Mouse (Mus musculus): Measurements from ENCODE around the gene Thbs1.

Thbs1 gene

GRCm38 (mm10) chr2:118111488-118112131 is at the start of gene Thbs1:
Gene Thbs1 (plus strand): TSS chr2:118111876.
- no peak for DNase-seq (ENCODE audit: low spot score)

DNA sequence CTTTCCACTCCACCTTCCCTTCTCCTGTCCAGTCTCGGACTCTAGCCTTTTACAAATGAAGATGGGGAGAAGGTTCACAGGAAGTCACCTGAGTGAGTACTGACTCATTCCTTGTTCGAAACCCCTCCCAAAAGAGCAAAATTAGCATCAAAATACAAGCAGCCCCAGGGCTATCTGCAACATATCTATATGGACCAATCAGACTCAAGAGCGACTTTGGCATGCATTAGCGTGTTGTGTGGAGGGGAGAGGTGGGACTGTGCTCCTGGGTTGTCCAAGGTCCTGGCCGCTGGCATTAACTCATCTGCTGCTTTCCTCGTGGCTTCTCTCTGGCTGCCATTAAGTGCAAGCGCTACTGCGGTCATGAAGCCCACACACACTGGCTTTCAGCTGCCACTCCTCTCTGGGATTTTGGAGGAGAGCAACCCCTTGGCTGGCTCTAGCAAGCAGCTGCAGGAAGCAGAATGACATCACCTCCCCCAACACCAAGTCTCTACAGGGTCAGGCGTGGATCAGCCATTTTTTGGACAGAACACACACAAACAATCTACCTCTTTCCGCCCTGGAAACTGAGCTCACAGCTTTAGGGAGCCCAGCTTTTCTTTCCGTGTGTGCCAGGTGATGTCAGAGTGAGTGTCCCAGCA is 47.4 kb upstream of the Thbs1 start:
- no peak for DNase-seq (ENCODE audit: low spot score)

- no peak for DNase-seq (ENCODE audit: low spot score)
Observed at GRCm38 (mm10) chr2:118066065-118066770, 45.5 kb upstream of the Thbs1 start.

DNA sequence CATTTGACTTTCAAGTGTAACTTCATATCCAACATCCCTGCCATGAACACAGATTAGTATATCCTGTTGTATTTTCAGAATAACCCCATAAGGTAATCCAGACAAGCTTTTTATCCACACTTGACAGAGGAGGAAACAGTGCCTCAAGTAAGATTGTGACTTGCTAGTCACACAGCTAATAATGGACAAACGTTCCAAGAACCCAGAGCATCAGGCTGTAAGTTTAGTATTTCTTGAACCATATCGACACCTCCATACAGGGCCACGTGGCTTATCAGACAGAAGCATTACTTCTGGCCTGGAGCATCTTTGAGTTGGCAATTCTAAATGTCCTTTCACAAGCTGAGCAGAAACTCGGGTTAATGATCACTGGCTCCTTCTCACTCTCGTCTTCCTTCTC is 41.7 kb upstream of the Thbs1 start:
- no peak for DNase-seq (ENCODE audit: low spot score)

DNA sequence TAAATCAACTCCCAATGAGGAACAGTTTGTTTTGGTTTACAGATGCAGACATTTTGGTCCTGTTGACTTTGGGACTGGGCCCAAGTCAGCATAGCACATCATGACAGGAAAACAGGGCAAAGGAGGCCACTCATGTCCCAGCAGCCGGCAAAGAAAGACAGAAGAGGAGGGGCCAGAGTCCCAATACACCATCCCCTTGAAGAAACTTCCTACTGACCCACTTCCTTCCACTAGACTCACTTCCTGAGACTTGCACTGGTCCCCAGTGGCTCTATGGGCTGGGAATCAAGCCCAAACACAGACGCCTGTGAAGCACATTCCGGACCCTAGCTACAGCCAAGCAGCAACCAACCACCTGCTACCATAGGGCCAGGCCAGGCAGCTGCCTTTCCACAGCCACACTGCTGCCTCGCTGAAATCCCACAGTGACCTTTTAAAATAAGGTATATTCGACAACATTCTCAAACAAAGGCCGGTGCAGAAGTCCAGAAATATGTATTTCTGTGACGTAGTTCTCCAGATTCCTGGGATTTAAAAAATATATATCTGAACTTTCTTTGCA is 38.8 kb upstream of the Thbs1 start:
- no peak for DNase-seq (ENCODE audit: low spot score)

- DNase-seq (ENCODE audit: low spot score): no peak
Observed at GRCm38 (mm10) chr2:118074030-118074429, 37.6 kb upstream of the Thbs1 start.

DNA sequence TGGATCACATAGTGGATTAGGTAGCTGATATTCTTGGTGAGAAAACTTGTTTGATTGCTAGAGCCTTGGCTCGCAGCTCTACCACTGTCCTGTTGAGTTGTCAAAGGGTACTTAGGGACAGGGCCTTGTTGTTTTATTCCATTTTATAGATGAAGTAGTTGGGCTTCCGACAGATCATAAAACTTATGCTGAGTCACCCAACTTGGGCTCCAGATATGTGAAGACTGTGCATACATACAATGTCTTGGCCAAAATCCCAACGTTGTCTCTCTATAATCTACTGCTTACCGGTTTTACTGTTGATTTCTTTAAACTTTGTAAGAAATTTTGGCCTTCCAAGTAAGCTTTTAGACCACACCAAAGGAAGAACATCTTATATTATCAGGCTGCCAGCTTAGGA is 36.5 kb upstream of the Thbs1 start:
- no peak for DNase-seq (ENCODE audit: low spot score)

DNA sequence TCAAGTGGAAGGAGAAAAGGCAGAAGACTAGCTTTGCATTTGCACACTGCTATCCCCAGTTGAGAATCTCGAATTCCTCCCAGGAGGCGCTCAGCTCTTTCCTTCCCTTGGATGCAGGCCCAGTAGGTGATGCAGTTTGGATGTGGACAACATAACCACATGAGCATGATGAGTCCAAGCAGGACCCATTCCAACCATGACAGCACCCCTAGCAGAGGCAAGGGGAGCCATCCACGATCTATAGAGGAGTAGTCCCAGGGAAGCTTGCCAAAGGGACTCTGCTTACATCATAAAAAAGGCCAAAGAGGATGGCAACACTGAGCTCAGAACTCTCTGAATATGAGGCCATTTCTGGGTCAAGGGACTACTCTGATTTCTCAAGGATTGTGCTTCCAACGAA is 32.5 kb upstream of the Thbs1 start:
- DNase-seq (ENCODE audit: low spot score): no peak

GRCm38 (mm10) chr2:118081581-118081980 is 30.1 kb upstream of the Thbs1 start:
- no peak for DNase-seq (ENCODE audit: low spot score)

DNA sequence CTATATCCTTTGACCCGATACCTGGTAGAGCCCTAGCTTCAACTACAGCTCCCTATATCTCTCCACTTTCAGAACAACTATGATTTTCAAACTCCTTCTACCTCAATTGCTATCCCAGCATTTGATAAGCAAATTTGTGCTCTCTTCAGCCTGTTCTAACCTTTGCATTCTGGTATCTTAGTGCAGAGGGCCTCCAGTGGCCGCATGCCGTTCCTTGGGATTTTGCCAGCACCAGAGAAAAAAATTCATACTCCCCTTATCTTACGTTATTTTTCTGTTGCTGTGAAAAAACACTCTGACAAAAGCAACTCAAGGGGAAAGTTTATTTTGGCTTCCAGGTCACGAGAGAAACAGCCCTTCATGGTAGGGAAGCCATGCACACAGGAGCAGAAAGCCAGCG is 28.0 kb upstream of the Thbs1 start:
- DNase-seq (ENCODE audit: low spot score): no peak

DNA sequence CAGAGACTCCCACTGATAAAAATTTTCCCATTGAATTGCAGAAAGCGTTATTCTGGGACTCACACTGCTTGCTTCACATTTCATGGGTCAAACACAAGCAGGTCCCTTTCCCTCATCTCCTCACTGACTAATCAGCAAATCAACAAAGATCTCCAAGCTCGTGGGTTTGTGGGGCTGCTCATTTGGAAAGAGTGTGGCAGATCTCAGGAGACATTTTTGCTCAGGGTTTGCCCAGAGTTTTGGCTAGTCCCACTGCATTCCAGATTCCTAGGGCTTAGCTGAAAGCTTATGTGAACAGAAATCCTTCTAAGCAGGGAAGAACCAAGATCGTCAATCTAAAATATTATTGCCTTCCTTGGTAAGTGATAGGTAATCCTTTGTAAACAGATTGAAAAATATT is 27.0 kb upstream of the Thbs1 start:
- no peak for DNase-seq (ENCODE audit: low spot score)

- DNase-seq (ENCODE audit: low spot score): no peak
Observed at GRCm38 (mm10) chr2:118085647-118086046, 26.0 kb upstream of the Thbs1 start.

DNA sequence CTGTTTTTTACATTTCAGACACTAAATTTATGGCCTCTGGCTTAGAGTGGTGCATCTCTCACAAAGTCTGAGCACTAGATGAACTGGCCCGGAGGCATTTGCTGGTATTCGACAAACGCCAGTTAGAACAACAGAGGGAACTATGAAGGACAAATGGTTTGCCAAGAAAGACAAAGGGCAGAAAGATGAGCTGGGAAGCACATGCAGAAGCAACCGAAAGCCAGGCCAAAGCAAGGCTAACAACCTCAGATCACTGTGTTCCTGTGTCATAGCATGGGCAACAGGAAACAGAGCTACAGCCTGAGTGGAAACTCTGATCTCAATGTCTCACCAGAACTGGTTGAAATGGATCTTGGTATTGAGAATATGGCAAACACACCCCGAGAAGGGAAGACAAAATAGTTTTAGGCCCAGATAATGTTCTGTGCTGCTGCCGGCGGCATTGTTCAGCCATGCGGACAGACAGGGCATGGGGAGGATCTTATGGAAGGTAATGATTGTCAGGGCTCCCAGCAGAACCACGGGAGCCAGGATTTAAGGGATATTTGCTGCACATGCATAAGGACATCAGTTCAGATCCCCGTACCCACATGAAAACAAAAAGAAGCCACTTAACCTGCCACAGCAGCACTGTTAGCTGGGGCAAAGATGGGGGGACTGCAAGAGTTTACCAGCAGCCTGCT is 24.5 kb upstream of the Thbs1 start:
- no peak for DNase-seq (ENCODE audit: low spot score)

DNA sequence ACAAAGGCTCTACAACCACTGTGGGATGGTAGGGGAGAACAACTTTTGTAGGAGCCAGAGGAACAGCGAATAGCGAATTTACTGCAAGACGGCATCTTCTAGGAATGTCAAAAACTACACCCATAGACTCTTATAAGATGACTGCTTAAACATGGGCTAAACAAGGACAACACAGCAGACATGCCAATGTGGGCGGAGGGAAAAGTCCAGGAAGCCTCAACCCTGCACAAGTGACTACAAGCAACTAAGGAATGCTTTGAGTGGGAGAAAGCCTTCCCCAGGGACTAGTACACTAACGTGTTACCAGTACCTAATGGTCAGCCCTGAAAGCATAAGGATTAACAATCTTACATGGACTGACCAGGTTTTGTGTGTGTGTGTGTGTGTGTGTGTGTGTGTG is 20.4 kb upstream of the Thbs1 start:
- DNase-seq (ENCODE audit: low spot score): no peak

- no peak for DNase-seq (ENCODE audit: low spot score)
Observed at GRCm38 (mm10) chr2:118099104-118099503, 12.6 kb upstream of the Thbs1 start.

DNA sequence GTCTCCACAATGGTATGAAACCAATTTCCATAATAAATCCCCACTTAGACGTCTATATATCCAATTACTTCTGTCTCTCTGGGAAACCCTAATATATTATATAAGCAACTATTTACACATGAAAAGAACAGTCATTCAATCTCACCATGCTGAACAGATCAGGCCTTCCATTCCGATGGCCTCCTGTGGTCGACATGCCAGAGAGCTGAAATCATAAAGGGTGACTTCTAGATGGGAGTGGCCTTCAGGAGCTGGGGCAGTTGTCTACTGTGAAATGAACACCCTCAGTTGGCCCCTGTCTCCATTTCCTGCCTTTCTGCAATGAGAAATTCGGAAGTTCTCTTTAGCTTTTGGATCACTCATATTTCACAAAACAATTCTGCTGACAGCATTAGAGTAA is 9.5 kb upstream of the Thbs1 start:
- DNase-seq (ENCODE audit: low spot score): no peak

DNA sequence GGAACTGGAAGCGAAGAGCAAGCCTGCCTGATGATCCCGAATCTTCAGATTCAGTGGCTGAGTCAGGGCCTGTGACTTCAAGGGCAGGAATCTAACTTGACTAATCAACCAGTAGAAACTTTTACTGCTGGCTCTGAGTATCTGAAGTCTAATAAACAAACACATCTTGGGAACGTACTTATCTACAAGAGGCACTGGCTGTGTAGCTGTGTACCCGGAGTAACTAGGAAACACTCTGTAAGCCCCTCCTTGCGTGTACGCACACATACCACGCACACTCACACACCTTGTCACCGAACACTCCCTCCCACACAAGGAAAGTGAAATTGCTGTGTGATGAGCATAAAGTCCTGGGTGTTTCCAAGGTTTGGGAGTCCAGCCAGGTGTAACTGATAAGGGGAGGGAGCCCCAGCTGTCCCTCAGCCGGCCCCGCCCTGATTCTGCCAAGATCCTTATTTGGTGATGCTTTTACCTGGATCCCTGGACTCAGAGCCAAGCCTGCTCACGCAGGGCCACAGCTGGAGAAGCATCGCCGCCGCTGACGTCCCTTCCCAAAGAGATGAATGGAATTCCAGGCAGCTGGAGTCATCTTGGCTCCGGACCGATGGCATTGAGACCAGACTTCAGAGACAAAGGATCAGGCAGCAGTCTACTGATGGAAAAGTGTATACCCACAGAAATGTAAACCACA is 1.3 kb upstream of the Thbs1 start:
- DNase-seq (ENCODE audit: low spot score): no peak

DNA sequence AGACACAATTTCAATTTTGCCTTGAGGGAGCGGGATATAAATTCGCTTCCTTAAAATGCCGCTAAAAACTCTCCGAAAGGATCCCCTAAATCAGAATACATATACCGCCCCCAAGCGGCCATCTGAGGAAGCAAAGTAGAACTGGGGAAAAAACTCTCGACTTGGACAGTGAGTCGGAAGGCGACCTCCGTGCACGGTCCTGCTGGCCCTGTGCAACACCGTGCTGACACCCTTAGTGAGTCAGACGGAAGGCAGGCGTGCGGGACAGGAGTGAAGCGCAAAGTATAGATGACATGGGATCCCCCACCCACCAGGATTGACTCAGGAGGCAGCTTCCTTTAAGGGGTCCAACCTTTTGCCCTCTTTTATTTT is 574 bp upstream of the Thbs1 start:
- DNase-seq (ENCODE audit: low spot score): peak; percentile 45

GRCm38 (mm10) chr2:118112438-118112837 is 762 bp downstream of the Thbs1 start:
- DNase-seq (ENCODE audit: low spot score): no peak

GRCm38 (mm10) chr2:118112846-118113479 is 1.3 kb downstream of the Thbs1 start:
- no peak for DNase-seq (ENCODE audit: low spot score)

DNA sequence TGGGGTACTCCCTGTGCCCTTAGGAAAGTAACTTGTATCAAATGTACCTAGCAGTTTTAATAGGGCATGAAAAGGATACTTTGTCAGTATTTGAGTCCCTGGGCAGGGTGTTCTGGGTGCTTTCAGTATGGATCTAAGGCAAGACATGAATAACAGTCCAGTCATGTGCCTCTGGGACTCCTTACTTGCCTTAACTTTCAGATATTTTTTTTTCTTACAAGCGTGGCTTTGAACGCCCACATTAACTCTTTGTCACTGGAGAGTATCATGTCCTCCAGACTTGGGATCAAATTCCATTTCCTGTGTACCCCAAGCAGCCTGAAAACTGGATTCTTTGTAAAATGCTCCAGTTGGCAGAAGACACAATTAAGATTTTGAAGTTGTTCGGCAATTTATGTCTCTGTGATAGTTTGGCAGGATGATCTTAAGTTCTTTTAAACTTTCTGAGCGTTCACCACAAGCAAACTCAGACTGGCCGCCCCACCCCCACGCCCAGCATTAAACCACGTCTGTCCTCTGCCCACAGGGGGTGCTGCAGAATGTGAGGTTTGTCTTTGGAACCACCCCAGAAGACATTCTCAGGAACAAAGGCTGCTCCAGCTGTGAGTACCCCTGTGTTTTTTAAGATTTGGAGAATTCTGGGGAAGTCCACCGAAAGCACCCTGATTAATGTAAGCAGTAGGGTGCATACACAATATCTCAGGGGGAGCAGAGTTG is 2.3 kb downstream of the Thbs1 start:
- no peak for DNase-seq (ENCODE audit: low spot score)

All from spleen, adult 12 weeks (tissue).